Mouse (Mus musculus) bone marrow macrophage, adult 2 months (primary cell): ENCODE results near the gene 2810408A11Rik.

Source experiments
- CTCF ChIP-seq: IDR thresholded peaks from 2 replicates; pipeline ENCODE4 v1.5.1; 2012; ENCODE audit warnings: low read depth, mild to moderate bottlenecking, low read length, moderate library complexity
- POLR2A ChIP-seq: IDR thresholded peaks from 2 replicates; pipeline ENCODE4 v1.6.1; 2012; ENCODE audit warnings: mild to moderate bottlenecking, low read depth, low read length, borderline replicate concordance

DNA sequence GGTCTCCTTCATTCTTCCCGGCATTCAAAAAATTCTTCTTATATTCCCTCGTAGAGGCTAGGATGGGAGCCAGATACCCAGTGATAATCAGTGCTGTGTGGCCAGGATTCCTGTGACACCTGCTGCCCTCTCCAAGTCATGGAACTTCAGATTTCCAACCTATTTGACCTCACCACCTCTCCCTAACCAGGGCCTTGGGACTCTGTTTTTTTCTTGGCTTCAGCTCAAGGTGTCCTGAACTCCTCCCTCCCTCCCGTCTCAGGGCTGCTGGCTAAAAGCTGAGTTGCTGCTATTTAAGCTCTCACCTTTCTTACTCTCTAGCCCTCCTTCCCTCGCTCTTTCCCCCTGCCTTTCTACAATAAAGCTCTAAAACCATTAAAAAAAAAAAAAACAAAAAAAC is 917 bp downstream of the 2810408A11Rik start:
- TF ChIP-seq CTCF (no peak), POLR2A (no peak)
